ENCODE assay signal across 15 mouse cellular contexts in the genomic region with DNA sequence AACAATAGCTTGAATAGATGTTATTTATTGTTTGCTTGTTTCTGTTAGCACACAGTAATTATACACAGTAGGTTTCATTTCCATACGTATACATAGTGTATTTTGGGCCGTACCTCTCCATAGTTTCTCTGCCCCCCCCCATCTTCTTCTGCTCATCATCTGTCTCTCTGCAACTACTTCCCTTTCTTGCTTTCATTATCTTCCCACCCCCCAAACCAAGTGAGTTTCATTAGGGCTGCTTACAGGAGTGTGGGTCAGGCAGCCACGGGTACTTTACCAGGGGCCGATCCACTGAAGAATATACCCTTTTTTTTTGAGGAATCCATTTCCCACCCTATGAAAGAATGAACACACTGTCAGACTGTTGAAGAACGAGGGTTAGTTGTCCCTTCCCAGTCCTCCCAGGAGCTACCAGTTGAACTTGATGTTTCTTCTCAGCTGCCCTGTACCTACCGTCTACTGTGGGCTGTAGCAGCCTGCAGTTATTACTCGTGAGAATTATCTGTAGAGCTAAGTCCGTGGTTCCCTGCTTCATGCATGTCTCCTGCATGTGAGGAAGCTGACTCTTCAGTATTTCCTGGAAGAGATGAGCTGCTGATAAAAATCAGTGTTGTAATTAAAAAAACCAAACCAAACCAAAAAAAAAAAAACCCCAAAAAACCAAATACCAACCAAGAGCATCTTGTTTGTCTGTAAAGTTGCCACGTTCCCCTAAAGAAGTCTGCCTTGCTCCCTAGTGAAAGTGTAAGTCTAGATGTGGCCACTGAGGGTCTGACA. TPM values are rescaled to one million over a fixed set of nuclear protein-coding genes. Genes with fewer than 3 reads are reported as not detected.
DNase-seq lines count a peak whose midpoint lies in the region; ATAC-seq and TF ChIP-seq lines count a peak whose summit lies in the region.
"Had no signal": no experiment of that assay in that cellular context is flagged by ENCODE, and none has a peak within 500 bp of the region (broad histone marks: within the 10 kb centered on the region; RNA-seq: fewer than 3 reads in every experiment).

No protein-coding gene starts in this region.

- DNase-seq in neural tube, embryonic 10.5 days (ENCODE audit: extremely low spot score, low spot score), result no peak
- DNase-seq in liver, embryonic 14.5 days (ENCODE audit: low read depth in 3 of 3, low spot score in 3 of 3), result no peak
- DNase-seq in gastrocnemius, adult 18-20 months (ENCODE audit: low spot score), result no peak
- DNase-seq: cerebellum, adult 8-10 months; heart, adult 2 months; heart, postnatal 14 days; lung, embryonic 14.5 days; right cerebral cortex, postnatal 14 days had no signal

- TF ChIP-seq EP300 in liver, embryonic 14.5 days (IDR thresholded peaks at IDR 0.05; ENCODE audit: low read depth), result no peak

- H3K4me1 ChIP-seq in neural tube, embryonic 12.5 days, result peaks cover 67% of the 10 kb centered on the region
- H3K4me1 ChIP-seq in liver, embryonic 14.5 days (replicated peaks; ENCODE audit: control insufficient read depth in 2 of 2, insufficient read depth in 2 of 2, low read length in 1 of 2), result peaks cover 0 to 31% of the 10 kb centered on the region in 2 experiments; a peak in 3 of 4 replicates
- H3K4me1 ChIP-seq in midbrain, embryonic 16.5 days (ENCODE audit: control insufficient read depth, insufficient read depth, low read length), result peaks cover 8% of the 10 kb centered on the region
- peaks cover 12% of the 10 kb centered on the region; the same call in 1 of the 2 replicates for H3K4me1 ChIP-seq in forebrain, embryonic 15.5 days

- TF ChIP-seq CTCF in liver, embryonic 14.5 days (IDR thresholded peaks at IDR 0.05; ENCODE audit: low read depth), result no peak

- ATAC-seq in neural tube, embryonic 12.5 days (ENCODE audit: low FRiP score, low read depth), result no peak
- peak; percentile 30 for ATAC-seq in activated CD4-positive, CD25-positive, alpha-beta regulatory T cell, adult 4 months
- ATAC-seq in liver, embryonic 14.5 days (ENCODE audit: insufficient read depth), result no peak
- ATAC-seq in neutrophil, adult 5-6 weeks (ENCODE audit: extremely low read depth, insufficient number of reproducible peaks, low FRiP score, poor library complexity, severe bottlenecking), result peak; percentile 43; the same call in 1 of the 2 replicates
- no peak for ATAC-seq in midbrain, embryonic 16.5 days
- no peak for ATAC-seq in forebrain, embryonic 15.5 days (replicated peaks)

- H3K36me3 ChIP-seq in neural tube, embryonic 12.5 days, result no peaks in the 10 kb centered on the region
- H3K36me3 ChIP-seq in liver, embryonic 14.5 days (replicated peaks; ENCODE audit: control insufficient read depth, insufficient read depth, low read depth), result no peaks in the 10 kb centered on the region
- H3K36me3 ChIP-seq in midbrain, embryonic 16.5 days (ENCODE audit: control insufficient read depth, insufficient read depth, low read length), result no peaks in the 10 kb centered on the region
- H3K36me3 ChIP-seq in forebrain, embryonic 15.5 days, result no peaks in the 10 kb centered on the region

- no peak overlapping the region for H3K9ac ChIP-seq in neural tube, embryonic 12.5 days
- H3K9ac ChIP-seq in liver, embryonic 14.5 days (replicated peaks), result no peak overlapping the region
- no peak overlapping the region for H3K9ac ChIP-seq in midbrain, embryonic 16.5 days (ENCODE audit: low read depth, low read length)
- H3K9ac ChIP-seq in forebrain, embryonic 15.5 days (replicated peaks), result no peak overlapping the region
- H3K9ac ChIP-seq: lung, embryonic 14.5 days; midbrain, embryonic 12.5 days had no signal

- H3K4me3 ChIP-seq in neural tube, embryonic 12.5 days, result no peak overlapping the region
- H3K4me3 ChIP-seq in liver, embryonic 14.5 days (ENCODE audit: insufficient read depth in 1 of 2, low read depth in 2 of 2, low read length in 2 of 2), result no peak overlapping the region
- H3K4me3 ChIP-seq in midbrain, embryonic 16.5 days (ENCODE audit: low read depth, low read length), result no peak overlapping the region
- no peak overlapping the region for H3K4me3 ChIP-seq in forebrain, embryonic 15.5 days
- H3K4me3 ChIP-seq: erythroblast, embryonic 14.5 days; heart, adult 2 months; midbrain, embryonic 12.5 days had no signal

- H3K27ac ChIP-seq in neural tube, embryonic 12.5 days, result no peak overlapping the region
- no peak overlapping the region for H3K27ac ChIP-seq in liver, embryonic 14.5 days
- H3K27ac ChIP-seq in midbrain, embryonic 16.5 days (ENCODE audit: low read length), result no peak overlapping the region
- no peak overlapping the region for H3K27ac ChIP-seq in forebrain, embryonic 15.5 days (replicated peaks)
- H3K27ac ChIP-seq: heart, adult 2 months; midbrain, embryonic 12.5 days had no signal

- 62% methylated on average over 9 of the region's 9 CpGs for WGBS in neural tube, embryonic 12.5 days
- 24% methylated on average over 9 of the region's 9 CpGs for WGBS in liver, embryonic 14.5 days (ENCODE audit: insufficient replicate concordance)
- WGBS in midbrain, embryonic 16.5 days, result 82% methylated on average over 9 of the region's 9 CpGs
- WGBS in forebrain, embryonic 15.5 days, result 82% methylated on average over 9 of the region's 9 CpGs

- no peaks in the 10 kb centered on the region for H3K27me3 ChIP-seq in neural tube, embryonic 12.5 days (replicated peaks)
- H3K27me3 ChIP-seq in liver, embryonic 14.5 days (ENCODE audit: control insufficient read depth, insufficient read depth, low read length), result no peaks in the 10 kb centered on the region
- no peaks in the 10 kb centered on the region for H3K27me3 ChIP-seq in midbrain, embryonic 16.5 days (ENCODE audit: control insufficient read depth, insufficient read depth, low read depth, low read length)
- H3K27me3 ChIP-seq in forebrain, embryonic 15.5 days, result no peaks in the 10 kb centered on the region
- H3K27me3 ChIP-seq: midbrain, embryonic 12.5 days had no signal

- no peaks in the 10 kb centered on the region for H3K9me3 ChIP-seq in neural tube, embryonic 12.5 days
- no peaks in the 10 kb centered on the region for H3K9me3 ChIP-seq in liver, embryonic 14.5 days (ENCODE audit: control insufficient read depth, low read length)
- no peaks in the 10 kb centered on the region for H3K9me3 ChIP-seq in midbrain, embryonic 16.5 days (replicated peaks; ENCODE audit: control insufficient read depth, low read length, poor library complexity, severe bottlenecking)
- no peaks in the 10 kb centered on the region for H3K9me3 ChIP-seq in forebrain, embryonic 15.5 days
- H3K9me3 ChIP-seq: midbrain, embryonic 12.5 days had no signal

- peak overlapping the region; percentile 38 for H3K4me2 ChIP-seq in neural tube, embryonic 12.5 days (replicated peaks)
- peak overlapping the region; percentile 17 for H3K4me2 ChIP-seq in liver, embryonic 14.5 days (ENCODE audit: low read depth)
- no peak overlapping the region for H3K4me2 ChIP-seq in midbrain, embryonic 16.5 days (ENCODE audit: low read length)
- no peak overlapping the region for H3K4me2 ChIP-seq in forebrain, embryonic 15.5 days (replicated peaks)
- H3K4me2 ChIP-seq: lung, embryonic 14.5 days; midbrain, embryonic 12.5 days had no signal

RNA-seq across cellular contexts. Expression of gene Etv6, which starts 9.8 kb away (rescaled TPM):
- 10.9 and 13.1 TPM in 2 replicates for polyA plus RNA-seq in neural tube, embryonic 12.5 days (2016; fragmentation: Nextera tagmentation; extraction: Ambion mirVana)
- polyA plus RNA-seq in activated CD4-positive, CD25-positive, alpha-beta regulatory T cell, adult 4 months (2017; shearing (Covaris generic)), result 1 to 10 TPM; 9.0 to 10.0 TPM
- polyA plus RNA-seq in liver, embryonic 14.5 days (2012; rRNA removed), result 3.0 and 3.4 TPM in 2 replicates
- polyA plus RNA-seq in liver, embryonic 14.5 days (2014; fragmentation: Nextera tagmentation; extraction: Ambion mirVana), result 2.6 and 3.0 TPM in 2 replicates
- total RNA-seq in neutrophil, adult 5-6 weeks (2017), result 19.6 and 22.7 TPM in 2 replicates
- polyA plus RNA-seq in midbrain, embryonic 16.5 days (2015; fragmentation: Nextera tagmentation; extraction: Ambion mirVana), result 3.4 and 3.9 TPM in 2 replicates
- 5.5 and 6.8 TPM in 2 replicates for polyA plus RNA-seq in forebrain, embryonic 15.5 days (2015; fragmentation: Nextera tagmentation; extraction: Ambion mirVana)
- 1 to 10 TPM; 5.7 to 9.4 TPM for total RNA-seq in gastrocnemius, adult 18-20 months (2021)

Comparison
In these comparisons a context has a peak if more than half of its experiments do, and no peak if none do; other contexts are left out.
1. ATAC-seq: peak in activated CD4-positive, CD25-positive, alpha-beta regulatory T cell, adult 4 months (single experiment) and neutrophil, adult 5-6 weeks (single experiment); none in neural tube, embryonic 12.5 days (single experiment), liver, embryonic 14.5 days (single experiment), midbrain, embryonic 16.5 days (single experiment) and forebrain, embryonic 15.5 days (single experiment).
2. H3K4me2 ChIP-seq: peak in neural tube, embryonic 12.5 days (single experiment) and liver, embryonic 14.5 days (single experiment); none in midbrain, embryonic 16.5 days (single experiment) and forebrain, embryonic 15.5 days (single experiment).